Mouse (Mus musculus) limb, embryonic 11.5 days (tissue): Measurements from ENCODE around the gene Fmc1. TPM values are rescaled to one million over a fixed set of nuclear protein-coding genes. Genes with fewer than 3 reads are reported as not detected.
A peak's percentile ranks its signal among the peaks of the same experiment; 100 is the strongest.
"Not testable (repeated sequence)": the region's sequence is repeated elsewhere in the genome, so short reads cannot be mapped to it uniquely, and the experiment has no call there.

Experiments
- ATAC-seq: fragments of 200-750 bp; cut with Nextera tagmentation; 2 replicates; pipeline ENCODE4 v1.8.0; 2017; ENCODE audit warnings: low read depth; ENCODE audit not compliant: insufficient number of reproducible peaks, low FRiP score, low TSS enrichment
- DNase-seq: peaks from one replicate; pipeline ENCODE4 v3.0.0-alpha.2; 2015; ENCODE audit warnings: low spot score
- H3K27ac ChIP-seq: fragments of 300-500 bp; sonication (generic); replicated peaks from 2 replicates; pipeline ENCODE4 v1.5.1; 2014; ENCODE audit warnings: low read depth, mild to moderate bottlenecking, low read length
- H3K27me3 ChIP-seq: fragments of 300-500 bp; sonication (generic); 2 replicates; pipeline ENCODE4 v1.6.1; 2014; ENCODE audit warnings: mild to moderate bottlenecking, low read length, mixed read lengths; ENCODE audit not compliant: control insufficient read depth, insufficient read depth
- H3K36me3 ChIP-seq: fragments of 300-500 bp; sonication (generic); 2 replicates; pipeline ENCODE4 v1.6.1; 2014; ENCODE audit warnings: mild to moderate bottlenecking, low read length, moderate library complexity, mixed read lengths; ENCODE audit not compliant: control insufficient read depth, insufficient read depth
- H3K4me1 ChIP-seq: fragments of 300-500 bp; sonication (generic); 2 replicates; pipeline ENCODE4 v1.6.1; 2014; ENCODE audit warnings: low read length, mixed read lengths; ENCODE audit not compliant: control insufficient read depth, insufficient read depth
- H3K4me2 ChIP-seq: fragments of 300-500 bp; sonication (generic); 2 replicates; pipeline ENCODE4 v1.6.1; 2014; ENCODE audit warnings: low read depth, mild to moderate bottlenecking, moderate library complexity; ENCODE audit not compliant: severe bottlenecking
- H3K4me3 ChIP-seq: fragments of 300-500 bp; sonication (generic); 2 replicates; pipeline ENCODE4 v1.5.1; 2014; ENCODE audit warnings: low read depth, low read length
- H3K9ac ChIP-seq: fragments of 300-500 bp; sonication (generic); 2 replicates; pipeline ENCODE4 v1.6.1; 2014; ENCODE audit warnings: mild to moderate bottlenecking, low read length
- H3K9me3 ChIP-seq: fragments of 300-500 bp; sonication (generic); 2 replicates; pipeline ENCODE4 v1.6.1; 2016; ENCODE audit warnings: low read length; ENCODE audit not compliant: control insufficient read depth
- WGBS: fragments of 180-500 bp; shearing (Covaris S2); extraction: QIAGEN DNeasy Blood & Tissue Kit; methylation state at CpG from one replicate; pipeline ENCODE4 v1.1.7; 2014; 5-methylcytosine and 5-hydroxymethylcytosine counted together
- polyA plus RNA-seq: library from polyadenylated mRNA; unstranded; fragments of >200 nt; fragmentation: Nextera tagmentation; extraction: Ambion mirVana; gene quantifications from 2 replicates; pipeline ENCODE4 v1.2.1, GENCODE M21; 2014

Fmc1 gene
- polyA plus RNA-seq, 1 experiment from 2014 or later, result 99.0 TPM

- DNase-seq (peak; percentile 71), ATAC-seq (peak; percentile 23)
- Histone ChIP-seq H3K4me3 (peak overlapping the region; percentile 78), H3K27ac (peak overlapping the region; percentile 85), H3K9me3 (no peaks in the 10 kb centered on the region), H3K4me2 (peak overlapping the region; percentile 57), H3K36me3 (no peaks in the 10 kb centered on the region), H3K9ac (peak overlapping the region; percentile 70), H3K27me3 (no peaks in the 10 kb centered on the region), H3K4me1 (0 out of 2 replicates have a peak, but pooled peaks cover 3% of the 10 kb centered on the region)
- 6% methylated on average over 25 of the region's 25 CpGs for WGBS
Measured at GRCm38 (mm10) chr6:38532500-38533420, 542 bp upstream of the Fmc1 start.

GRCm38 (mm10) chr6:38534640-38535365, 1.5 kb downstream of the Fmc1 start:
- under 1% methylated on average over 53 of the region's 53 CpGs for WGBS
- Histone ChIP-seq H3K27ac (peak overlapping the region; percentile 83), H3K27me3 (no peaks in the 10 kb centered on the region), H3K9me3 (no peaks in the 10 kb centered on the region), H3K9ac (peak overlapping the region; percentile 89), H3K36me3 (no peaks in the 10 kb centered on the region), H3K4me3 (peak overlapping the region; percentile 78), H3K4me1 (0 out of 2 replicates have a peak, but pooled peaks cover 3% of the 10 kb centered on the region), H3K4me2 (peak overlapping the region; percentile 53)
- peak; percentile 100 for DNase-seq
- ATAC-seq, result peak; percentile 78

- Histone ChIP-seq H3K9me3 (no peaks in the 10 kb centered on the region), H3K4me2 (peak overlapping the region; percentile 53), H3K4me3 (peak overlapping the region; percentile 78), H3K27ac (peak overlapping the region; percentile 83; the same call in 1 of the 2 replicates), H3K36me3 (no peaks in the 10 kb centered on the region), H3K9ac (peak overlapping the region; percentile 89), H3K27me3 (no peaks in the 10 kb centered on the region), H3K4me1 (0 out of 2 replicates have a peak, but pooled peaks cover 3% of the 10 kb centered on the region)
- no peak for ATAC-seq
- no peak for DNase-seq
- 2% methylated on average over 9 of the region's 9 CpGs for WGBS
Measured at GRCm38 (mm10) chr6:38535366-38535690, 2.0 kb downstream of the Fmc1 start.

GRCm38 (mm10) chr6:38535788-38536187, 2.5 kb downstream of the Fmc1 start:
- Histone ChIP-seq H3K27ac (no peak overlapping the region), H3K9ac (no peak overlapping the region), H3K36me3 (no peaks in the 10 kb centered on the region), H3K4me2 (peak overlapping the region; percentile 53; the same call in 1 of the 2 replicates), H3K9me3 (no peaks in the 10 kb centered on the region), H3K27me3 (no peaks in the 10 kb centered on the region), H3K4me3 (no peak overlapping the region), H3K4me1 (0 out of 2 replicates have a peak, but pooled peaks cover 3% of the 10 kb centered on the region)
- WGBS, result 86% methylated on average over 1 of the region's 1 CpGs
- ATAC-seq (no peak), DNase-seq (peak; percentile 8)

- not testable (repeated sequence) for H3K9ac ChIP-seq, H3K27me3 ChIP-seq, H3K4me2 ChIP-seq, H3K4me1 ChIP-seq, DNase-seq, ATAC-seq, H3K9me3 ChIP-seq, H3K4me3 ChIP-seq, H3K36me3 ChIP-seq, H3K27ac ChIP-seq
- WGBS, result 94% methylated on average over 4 of the region's 5 CpGs
Measured at GRCm38 (mm10) chr6:38544141-38544540, 10.8 kb downstream of the Fmc1 start.

- not testable (repeated sequence) for H3K27me3 ChIP-seq, H3K4me1 ChIP-seq, ATAC-seq, H3K9me3 ChIP-seq, H3K9ac ChIP-seq, H3K27ac ChIP-seq, H3K4me2 ChIP-seq, DNase-seq, H3K4me3 ChIP-seq, H3K36me3 ChIP-seq
- 84% methylated on average over 2 of the region's 2 CpGs for WGBS
Measured at GRCm38 (mm10) chr6:38547005-38547404, 13.7 kb downstream of the Fmc1 start.

GRCm38 (mm10) chr6:38547707-38548106, 14.4 kb downstream of the Fmc1 start:
- WGBS, result 83% methylated on average over 1 of the region's 1 CpGs
- H3K4me3 ChIP-seq, result no peak overlapping the region
- no peaks in the 10 kb centered on the region for H3K27me3 ChIP-seq
- no peak overlapping the region for H3K9ac ChIP-seq
- H3K27ac ChIP-seq, result no peak overlapping the region
- no peak for ATAC-seq
- H3K36me3 ChIP-seq, result no peaks in the 10 kb centered on the region
- H3K4me2 ChIP-seq, result no peak overlapping the region
- no peaks in the 10 kb centered on the region for H3K9me3 ChIP-seq
- H3K4me1 ChIP-seq, result no peaks in the 10 kb centered on the region
- DNase-seq, result no peak

GRCm38 (mm10) chr6:38548595-38548994, 15.3 kb downstream of the Fmc1 start:
- H3K9me3 ChIP-seq, H3K4me3 ChIP-seq, H3K27me3 ChIP-seq, H3K4me2 ChIP-seq, H3K4me1 ChIP-seq, DNase-seq, H3K9ac ChIP-seq, H3K27ac ChIP-seq, H3K36me3 ChIP-seq, ATAC-seq: not testable (repeated sequence)
- 93% methylated on average over 7 of the region's 7 CpGs for WGBS
